Mouse (Mus musculus) testis, adult 10 weeks (tissue): Measurements from ENCODE around the gene 4930447C04Rik. TPM values are rescaled to one million over a fixed set of nuclear protein-coding genes. Genes with fewer than 3 reads are reported as not detected.

ENCODE experiments used
- polyA plus RNA-seq: library from polyadenylated mRNA; stranded (reverse); fragments of 350-450 nt; fragmentation: Illumina TruSeq; extraction: RNeasy Lipid Tissue Mini Kit (QIAGEN cat#74804); gene quantifications from one replicate; pipeline ENCODE4 v1.2.3, GENCODE M21; 2014; ENCODE audit warnings: low read depth, low replicate concordance

Gene 4930447C04Rik
- polyA plus RNA-seq, result 146 TPM

GRCm38 (mm10) chr12:72940071-72940821, at the start of gene 4930447C04Rik:
4930447C04Rik (minus strand) TSS chr12:72940774.

GRCm38 (mm10) chr12:72939616-72940015, 958 bp downstream of the 4930447C04Rik start, which contains the start of gene Six6:
Six6 (plus strand) TSS chr12:72939892.

Other genes with a start within 250 kb of the 4930447C04Rik start
- 566 TPM for gene Ppm1a, start 183.3 kb downstream of the 4930447C04Rik start, polyA plus RNA-seq
- not detected for gene Six6, start 882 bp downstream of the 4930447C04Rik start, polyA plus RNA-seq
- gene Six1, start 113.1 kb upstream of the 4930447C04Rik start, polyA plus RNA-seq, result 1.2 TPM
- 1.1 TPM for gene Six4, start 172.7 kb upstream of the 4930447C04Rik start, polyA plus RNA-seq
- 11.1 TPM for gene Mnat1, start 182.9 kb upstream of the 4930447C04Rik start, polyA plus RNA-seq